Mouse (Mus musculus): ENCODE results near the gene Kazn.

GRCm38 (mm10) chr4:142103081-142103671 lies 136.0 kb downstream of the Kazn start:
- TF ChIP-seq USF1 (IDR thresholded peaks at IDR 0.05; ENCODE audit: low read depth, low read length) = no peak
- TF ChIP-seq POLR2A (IDR thresholded peaks at IDR 0.05; ENCODE audit: low read depth, low read length) = no peak
- TF ChIP-seq CTCF (conservative IDR thresholded peaks at IDR 0.05 in 1 of 2, IDR thresholded peaks at IDR 0.05 in 1 of 2; ENCODE audit: low read depth in 2 of 2, low read length in 2 of 2) = no peak

Data from CH12.LX (cell line).